In genomic region chr19:8711506-8711905, GRCm38 (mm10) we compare ENCODE assay signal across 7 mouse cellular contexts. TPM values are rescaled to one million over a fixed set of nuclear protein-coding genes. Genes with fewer than 3 reads are reported as not detected.
DNase-seq lines count a peak whose midpoint lies in the region; ATAC-seq and TF ChIP-seq lines count a peak whose summit lies in the region.

No protein-coding gene starts in this region.

- H3K27ac ChIP-seq in lung, postnatal 0 days (ENCODE audit: low read length): peak overlapping the region; percentile 94
- no peak overlapping the region for H3K27ac ChIP-seq in forebrain, embryonic 11.5 days (ENCODE audit: low read depth, low read length)
- peak overlapping the region; percentile 94; the same call in 1 of the 2 replicates for H3K27ac ChIP-seq in limb, embryonic 12.5 days
- H3K27ac ChIP-seq in stomach, embryonic 15.5 days: peak overlapping the region; percentile 92

- TF ChIP-seq CTCF in lung, postnatal 0 days (IDR thresholded peaks at IDR 0.05): no peak

- peak overlapping the region; percentile 88; the same call in 1 of the 2 replicates for H3K9ac ChIP-seq in lung, postnatal 0 days (replicated peaks; ENCODE audit: low read depth)
- H3K9ac ChIP-seq in forebrain, embryonic 11.5 days (ENCODE audit: low read length): peak overlapping the region; percentile 94
- peak overlapping the region; percentile 85; the same call in 1 of the 2 replicates for H3K9ac ChIP-seq in limb, embryonic 12.5 days (replicated peaks)
- H3K9ac ChIP-seq in stomach, embryonic 15.5 days: peak overlapping the region; percentile 32; the same call in 1 of the 2 replicates

- peak overlapping the region; percentile 59 for H3K4me2 ChIP-seq in lung, postnatal 0 days (replicated peaks; ENCODE audit: low read depth, low read length)
- H3K4me2 ChIP-seq in forebrain, embryonic 11.5 days (ENCODE audit: low read depth, low read length, severe bottlenecking): peak overlapping the region; percentile 59
- peak overlapping the region; percentile 71 for H3K4me2 ChIP-seq in limb, embryonic 12.5 days
- peak overlapping the region; percentile 73 for H3K4me2 ChIP-seq in stomach, embryonic 15.5 days

- peaks cover 21% of the 10 kb centered on the region; the same call in 1 of the 2 replicates for H3K4me1 ChIP-seq in lung, postnatal 0 days (ENCODE audit: insufficient read depth, low read depth, low read length)
- peaks cover 2% of the 10 kb centered on the region; the same call in 1 of the 2 replicates for H3K4me1 ChIP-seq in forebrain, embryonic 11.5 days (replicated peaks; ENCODE audit: control insufficient read depth, insufficient read depth, low read length)
- peaks cover 21% of the 10 kb centered on the region for H3K4me1 ChIP-seq in limb, embryonic 12.5 days (replicated peaks)
- H3K4me1 ChIP-seq in stomach, embryonic 15.5 days: peaks cover 19% of the 10 kb centered on the region

- H3K36me3 ChIP-seq in lung, postnatal 0 days (ENCODE audit: insufficient read depth, low read length): peaks cover 32% of the 10 kb centered on the region
- peaks cover 18% of the 10 kb centered on the region for H3K36me3 ChIP-seq in forebrain, embryonic 11.5 days (ENCODE audit: control insufficient read depth, insufficient read depth, low read length)
- H3K36me3 ChIP-seq in limb, embryonic 12.5 days: peaks cover 55% of the 10 kb centered on the region
- peaks cover 31% of the 10 kb centered on the region for H3K36me3 ChIP-seq in stomach, embryonic 15.5 days

- H3K27me3 ChIP-seq in lung, postnatal 0 days (replicated peaks; ENCODE audit: insufficient read depth, low read length): no peaks in the 10 kb centered on the region
- no peaks in the 10 kb centered on the region for H3K27me3 ChIP-seq in forebrain, embryonic 11.5 days (ENCODE audit: control insufficient read depth, insufficient read depth, low read length)
- no peaks in the 10 kb centered on the region for H3K27me3 ChIP-seq in limb, embryonic 12.5 days
- H3K27me3 ChIP-seq in stomach, embryonic 15.5 days (replicated peaks): no peaks in the 10 kb centered on the region

- peak overlapping the region; percentile 99 for H3K4me3 ChIP-seq in lung, postnatal 0 days (ENCODE audit: low read depth, low read length)
- peak overlapping the region; percentile 89 for H3K4me3 ChIP-seq in forebrain, embryonic 11.5 days (ENCODE audit: low read depth, low read length)
- peak overlapping the region; percentile 77 for H3K4me3 ChIP-seq in limb, embryonic 12.5 days (replicated peaks)
- peak overlapping the region; percentile 92 for H3K4me3 ChIP-seq in stomach, embryonic 15.5 days (replicated peaks)

- ATAC-seq in lung, postnatal 0 days: no peak
- ATAC-seq in forebrain, embryonic 11.5 days (replicated peaks; ENCODE audit: low FRiP score): no peak
- no peak for ATAC-seq in limb, embryonic 12.5 days (ENCODE audit: insufficient number of reproducible peaks, insufficient read depth, low FRiP score, low TSS enrichment, low read depth)
- no peak for ATAC-seq in stomach, embryonic 15.5 days (ENCODE audit: insufficient read depth, low FRiP score, low read depth)
- ATAC-seq in megakaryocyte progenitor cell, adult 5-6 weeks (replicated peaks; ENCODE audit: poor library complexity): no peak

- H3K9me3 ChIP-seq in lung, postnatal 0 days (ENCODE audit: low read length): no peaks in the 10 kb centered on the region
- H3K9me3 ChIP-seq in forebrain, embryonic 11.5 days (ENCODE audit: control insufficient read depth, low read length): no peaks in the 10 kb centered on the region
- no peaks in the 10 kb centered on the region for H3K9me3 ChIP-seq in limb, embryonic 12.5 days
- no peaks in the 10 kb centered on the region for H3K9me3 ChIP-seq in stomach, embryonic 15.5 days

- WGBS in lung, postnatal 0 days: 44% methylated on average over 4 of the region's 4 CpGs
- 87% methylated on average over 4 of the region's 4 CpGs for WGBS in forebrain, embryonic 11.5 days
- 74% methylated on average over 4 of the region's 4 CpGs for WGBS in limb, embryonic 12.5 days
- 59% methylated on average over 4 of the region's 4 CpGs for WGBS in stomach, embryonic 15.5 days

- DNase-seq in lung, postnatal 0 days (ENCODE audit: low spot score): no peak
- no peak for DNase-seq in lung, adult 18-20 months
- no peak for DNase-seq in forebrain, embryonic 11.5 days (ENCODE audit: low spot score)
- DNase-seq in adrenal gland, postnatal 36 days: no peak

- no peak for TF ChIP-seq EP300 in lung, postnatal 0 days (IDR thresholded peaks at IDR 0.05)

RNA-seq across cellular contexts. Expression of gene Slc3a2, which starts 11.7 kb away (rescaled TPM):
- 91.8 and 97.9 TPM in 2 replicates for polyA plus RNA-seq in lung, postnatal 0 days (2015; fragmentation: Nextera tagmentation; extraction: Ambion mirVana)
- 132 and 143 TPM in 2 replicates for polyA plus RNA-seq in forebrain, embryonic 11.5 days (2014; fragmentation: Nextera tagmentation; extraction: Ambion mirVana)
- 114 and 115 TPM in 2 replicates for polyA plus RNA-seq in limb, embryonic 12.5 days (2016; fragmentation: Nextera tagmentation; extraction: Ambion mirVana)
- 111 and 122 TPM in 2 replicates for polyA plus RNA-seq in stomach, embryonic 15.5 days (2015; fragmentation: Nextera tagmentation; extraction: Ambion mirVana)
- total RNA-seq in adrenal gland, postnatal 36 days (2021): 100 to 1,000 TPM; 354 to 445 TPM
- 69.3 and 73.0 TPM in 2 replicates for total RNA-seq in megakaryocyte progenitor cell, adult 5-6 weeks (2015)
- 84.0 and 87.7 TPM in 2 replicates for total RNA-seq in megakaryocyte progenitor cell, adult 5-6 weeks (2017)

RNA-seq across cellular contexts. Expression of gene Wdr74, which starts 24.1 kb away (rescaled TPM):
- 45.3 and 48.7 TPM in 2 replicates for polyA plus RNA-seq in lung, postnatal 0 days (2015; fragmentation: Nextera tagmentation; extraction: Ambion mirVana)
- polyA plus RNA-seq in forebrain, embryonic 11.5 days (2014; fragmentation: Nextera tagmentation; extraction: Ambion mirVana): 79.5 and 89.2 TPM in 2 replicates
- 92.4 and 96.6 TPM in 2 replicates for polyA plus RNA-seq in limb, embryonic 12.5 days (2016; fragmentation: Nextera tagmentation; extraction: Ambion mirVana)
- 76.3 and 90.4 TPM in 2 replicates for polyA plus RNA-seq in stomach, embryonic 15.5 days (2015; fragmentation: Nextera tagmentation; extraction: Ambion mirVana)
- 10 to 100 TPM; 52.3 to 71.2 TPM for total RNA-seq in adrenal gland, postnatal 36 days (2021)
- total RNA-seq in megakaryocyte progenitor cell, adult 5-6 weeks (2015): 111 and 112 TPM in 2 replicates
- 102 TPM in 2 replicates for total RNA-seq in megakaryocyte progenitor cell, adult 5-6 weeks (2017)

RNA-seq across cellular contexts. Expression of gene 1700092M07Rik, which starts 29.0 kb away (rescaled TPM):
- 0.75 and 0.82 TPM in 2 replicates for polyA plus RNA-seq in lung, postnatal 0 days (2015; fragmentation: Nextera tagmentation; extraction: Ambion mirVana)
- polyA plus RNA-seq in forebrain, embryonic 11.5 days (2014; fragmentation: Nextera tagmentation; extraction: Ambion mirVana): 2.3 and 3.1 TPM in 2 replicates
- polyA plus RNA-seq in limb, embryonic 12.5 days (2016; fragmentation: Nextera tagmentation; extraction: Ambion mirVana): 2.7 and 3.5 TPM in 2 replicates
- polyA plus RNA-seq in stomach, embryonic 15.5 days (2015; fragmentation: Nextera tagmentation; extraction: Ambion mirVana): 1.4 and 1.7 TPM in 2 replicates
- total RNA-seq in adrenal gland, postnatal 36 days (2021): 1 to 10 TPM in 1 of 2 experiments, under 1 TPM in 1; 0.82 to 1.0 TPM
- 1.2 and 4.4 TPM in 2 replicates for total RNA-seq in megakaryocyte progenitor cell, adult 5-6 weeks (2015)
- total RNA-seq in megakaryocyte progenitor cell, adult 5-6 weeks (2017): not detected in 2 replicates

RNA-seq across cellular contexts. Expression of gene Stx5a, which starts 29.7 kb away (rescaled TPM):
- 130 and 143 TPM in 2 replicates for polyA plus RNA-seq in lung, postnatal 0 days (2015; fragmentation: Nextera tagmentation; extraction: Ambion mirVana)
- polyA plus RNA-seq in forebrain, embryonic 11.5 days (2014; fragmentation: Nextera tagmentation; extraction: Ambion mirVana): 88.4 and 93.8 TPM in 2 replicates
- 168 and 169 TPM in 2 replicates for polyA plus RNA-seq in limb, embryonic 12.5 days (2016; fragmentation: Nextera tagmentation; extraction: Ambion mirVana)
- 132 and 134 TPM in 2 replicates for polyA plus RNA-seq in stomach, embryonic 15.5 days (2015; fragmentation: Nextera tagmentation; extraction: Ambion mirVana)
- total RNA-seq in adrenal gland, postnatal 36 days (2021): 10 to 100 TPM; 83.6 to 92.9 TPM
- 32.5 and 45.3 TPM in 2 replicates for total RNA-seq in megakaryocyte progenitor cell, adult 5-6 weeks (2015)
- total RNA-seq in megakaryocyte progenitor cell, adult 5-6 weeks (2017): 54.1 and 54.8 TPM in 2 replicates

RNA-seq across cellular contexts. Expression of gene Nxf1, which starts 45.4 kb away (rescaled TPM):
- polyA plus RNA-seq in lung, postnatal 0 days (2015; fragmentation: Nextera tagmentation; extraction: Ambion mirVana): 88.8 and 89.7 TPM in 2 replicates
- 238 and 247 TPM in 2 replicates for polyA plus RNA-seq in forebrain, embryonic 11.5 days (2014; fragmentation: Nextera tagmentation; extraction: Ambion mirVana)
- 219 and 237 TPM in 2 replicates for polyA plus RNA-seq in limb, embryonic 12.5 days (2016; fragmentation: Nextera tagmentation; extraction: Ambion mirVana)
- polyA plus RNA-seq in stomach, embryonic 15.5 days (2015; fragmentation: Nextera tagmentation; extraction: Ambion mirVana): 159 and 160 TPM in 2 replicates
- total RNA-seq in adrenal gland, postnatal 36 days (2021): 100 to 1,000 TPM in 1 of 2 experiments, 10 to 100 TPM in 1; 94.7 to 144 TPM
- total RNA-seq in megakaryocyte progenitor cell, adult 5-6 weeks (2015): 339 and 367 TPM in 2 replicates
- total RNA-seq in megakaryocyte progenitor cell, adult 5-6 weeks (2017): 76.5 and 91.9 TPM in 2 replicates

Comparison
In these comparisons a context has a peak if more than half of its experiments do, and no peak if none do; other contexts are left out.
1. H3K9ac ChIP-seq: peak in every context shown above with its lines; median percentile 94 in forebrain, embryonic 11.5 days; 88 in lung, postnatal 0 days; 85 in limb, embryonic 12.5 days; 32 in stomach, embryonic 15.5 days.